Mouse (Mus musculus): Measurements from ENCODE around the gene Gm20388. TPM values are rescaled to one million over a fixed set of nuclear protein-coding genes. Genes with fewer than 3 reads are reported as not detected.

Gm20388 gene
- total and polyA plus RNA-seq, 2 experiments from 2014 or later, result 17.3 TPM; not detected in 1

- no peak for DNase-seq (ENCODE audit: low spot score)
- H3K4me2 ChIP-seq (ENCODE audit: low read depth, low read length), result no peak overlapping the region
- no peaks in the 10 kb centered on the region for H3K27me3 ChIP-seq (ENCODE audit: control insufficient read depth, insufficient read depth, low read length)
- H3K27ac ChIP-seq (ENCODE audit: low read depth), result no peak overlapping the region
- H3K4me3 ChIP-seq (ENCODE audit: low read depth, low read length), result no peak overlapping the region
- no peak overlapping the region for H3K9ac ChIP-seq (replicated peaks; ENCODE audit: low read depth, low read length)
- H3K36me3 ChIP-seq (replicated peaks; ENCODE audit: control insufficient read depth, insufficient read depth, low read length), result no peaks in the 10 kb centered on the region
- TF ChIP-seq CTCF (IDR thresholded peaks at IDR 0.05; ENCODE audit: low read depth) (no peak), EP300 (IDR thresholded peaks at IDR 0.05; ENCODE audit: low read depth) (no peak)
- H3K4me1 ChIP-seq (ENCODE audit: control insufficient read depth, insufficient read depth), result peaks cover 46% of the 10 kb centered on the region
- ATAC-seq (ENCODE audit: insufficient read depth, low read depth), result no peak
- no peaks in the 10 kb centered on the region for H3K9me3 ChIP-seq (replicated peaks; ENCODE audit: control insufficient read depth, low read length)
- WGBS, result 80% methylated on average over 6 of the region's 6 CpGs
Observed at GRCm38 (mm10) chr8:120513145-120513544, 602.5 kb downstream of the Gm20388 start.

GRCm38 (mm10) chr8:120513638-120514461 is 603.2 kb downstream of the Gm20388 start:
- WGBS, result 52% methylated on average over 25 of the region's 26 CpGs

GRCm38 (mm10) chr8:120515214-120515613 is 604.6 kb downstream of the Gm20388 start:
- Histone ChIP-seq H3K4me3 (ENCODE audit: low read depth, low read length) (no peak overlapping the region), H3K36me3 (replicated peaks; ENCODE audit: control insufficient read depth, insufficient read depth, low read length) (no peaks in the 10 kb centered on the region), H3K27me3 (ENCODE audit: control insufficient read depth, insufficient read depth, low read length) (no peaks in the 10 kb centered on the region), H3K9ac (replicated peaks; ENCODE audit: low read depth, low read length) (no peak overlapping the region), H3K4me1 (ENCODE audit: control insufficient read depth, insufficient read depth) (peaks cover 30% of the 10 kb centered on the region), H3K9me3 (replicated peaks; ENCODE audit: control insufficient read depth, low read length) (no peaks in the 10 kb centered on the region), H3K4me2 (ENCODE audit: low read depth, low read length) (no peak overlapping the region), H3K27ac (ENCODE audit: low read depth) (no peak overlapping the region)
- DNase-seq (ENCODE audit: low spot score) (no peak), ATAC-seq (ENCODE audit: insufficient read depth, low read depth) (no peak)
- TF ChIP-seq CTCF (IDR thresholded peaks at IDR 0.05; ENCODE audit: low read depth) (no peak), EP300 (IDR thresholded peaks at IDR 0.05; ENCODE audit: low read depth) (no peak)
- WGBS, result 85% methylated on average over 2 of the region's 2 CpGs

More at GRCm38 (mm10) chr8:120513638-120514461, 603.2 kb downstream of the Gm20388 start:
- Histone ChIP-seq H3K9ac (replicated peaks; ENCODE audit: low read depth, low read length) (0 out of 2 replicates have a peak overlapping the region, but pooled peaks have one; percentile 7), H3K27me3 (ENCODE audit: control insufficient read depth, insufficient read depth, low read length) (no peaks in the 10 kb centered on the region), H3K36me3 (replicated peaks; ENCODE audit: control insufficient read depth, insufficient read depth, low read length) (no peaks in the 10 kb centered on the region), H3K4me1 (ENCODE audit: control insufficient read depth, insufficient read depth) (peaks cover 43% of the 10 kb centered on the region), H3K9me3 (replicated peaks; ENCODE audit: control insufficient read depth, low read length) (no peaks in the 10 kb centered on the region), H3K27ac (ENCODE audit: low read depth) (no peak overlapping the region), H3K4me2 (ENCODE audit: low read depth, low read length) (no peak overlapping the region), H3K4me3 (ENCODE audit: low read depth, low read length) (no peak overlapping the region)
- DNase-seq (ENCODE audit: low spot score) (no peak), ATAC-seq (ENCODE audit: insufficient read depth, low read depth) (no peak)
- no peak for TF ChIP-seq EP300 (IDR thresholded peaks at IDR 0.05; ENCODE audit: low read depth)
- no peak for TF ChIP-seq CTCF (IDR thresholded peaks at IDR 0.05; ENCODE audit: low read depth)

GRCm38 (mm10) chr8:120515650-120516049 is 605.0 kb downstream of the Gm20388 start:
- Histone ChIP-seq H3K9me3 (replicated peaks; ENCODE audit: control insufficient read depth, low read length) (no peaks in the 10 kb centered on the region), H3K36me3 (replicated peaks; ENCODE audit: control insufficient read depth, insufficient read depth, low read length) (no peaks in the 10 kb centered on the region), H3K4me1 (ENCODE audit: control insufficient read depth, insufficient read depth) (peaks cover 32% of the 10 kb centered on the region), H3K4me2 (ENCODE audit: low read depth, low read length) (no peak overlapping the region), H3K27me3 (ENCODE audit: control insufficient read depth, insufficient read depth, low read length) (no peaks in the 10 kb centered on the region), H3K4me3 (ENCODE audit: low read depth, low read length) (no peak overlapping the region), H3K9ac (replicated peaks; ENCODE audit: low read depth, low read length) (no peak overlapping the region), H3K27ac (ENCODE audit: low read depth) (no peak overlapping the region)
- ATAC-seq (ENCODE audit: insufficient read depth, low read depth), result no peak
- 88% methylated on average over 6 of the region's 6 CpGs for WGBS
- DNase-seq (ENCODE audit: low spot score), result no peak
- TF ChIP-seq EP300 (IDR thresholded peaks at IDR 0.05; ENCODE audit: low read depth) (no peak), CTCF (IDR thresholded peaks at IDR 0.05; ENCODE audit: low read depth) (no peak)

DNA sequence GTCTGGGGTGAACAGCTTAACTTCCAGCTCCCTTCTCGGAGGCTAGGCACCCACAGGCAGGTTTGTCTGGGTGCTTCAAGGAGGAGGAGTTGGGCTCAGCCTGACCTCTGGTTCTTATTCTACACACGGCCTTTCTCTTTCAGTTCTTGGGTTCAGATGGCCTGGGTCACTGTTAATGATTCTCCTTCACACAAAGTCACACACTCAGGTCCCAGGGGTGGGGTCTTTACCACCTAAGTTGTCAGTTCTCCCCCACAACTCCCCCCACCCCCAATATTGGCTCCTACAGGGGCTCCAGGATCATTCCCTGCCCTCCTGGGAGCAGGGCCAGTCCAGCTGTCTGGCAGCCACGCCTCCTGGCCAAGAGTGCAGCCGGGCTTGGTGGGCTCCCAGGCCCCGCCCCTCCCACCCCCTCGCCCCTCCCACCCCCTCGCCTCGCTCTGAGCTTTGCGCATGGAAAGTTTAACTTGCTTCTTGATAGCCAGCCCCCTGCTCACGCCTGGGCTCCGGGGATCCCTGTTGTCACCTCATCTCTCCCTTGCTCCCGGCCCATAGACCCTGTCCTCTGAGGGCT is 605.6 kb downstream of the Gm20388 start:
- Histone ChIP-seq H3K9ac (replicated peaks; ENCODE audit: low read depth, low read length) (no peak overlapping the region), H3K4me3 (ENCODE audit: low read depth, low read length) (no peak overlapping the region), H3K4me1 (ENCODE audit: control insufficient read depth, insufficient read depth) (peaks cover 29% of the 10 kb centered on the region), H3K36me3 (replicated peaks; ENCODE audit: control insufficient read depth, insufficient read depth, low read length) (no peaks in the 10 kb centered on the region), H3K9me3 (replicated peaks; ENCODE audit: control insufficient read depth, low read length) (no peaks in the 10 kb centered on the region), H3K27me3 (ENCODE audit: control insufficient read depth, insufficient read depth, low read length) (no peaks in the 10 kb centered on the region), H3K4me2 (ENCODE audit: low read depth, low read length) (no peak overlapping the region), H3K27ac (ENCODE audit: low read depth) (no peak overlapping the region)
- TF ChIP-seq EP300 (IDR thresholded peaks at IDR 0.05; ENCODE audit: low read depth), result no peak
- TF ChIP-seq CTCF (IDR thresholded peaks at IDR 0.05; ENCODE audit: low read depth), result no peak
- 27% methylated on average over 12 of the region's 12 CpGs for WGBS
- peak; percentile 45; the same call in 1 of the 2 replicates for ATAC-seq (ENCODE audit: insufficient read depth, low read depth)
- DNase-seq (ENCODE audit: low spot score), result no peak
